Comparison of ENCODE assay signal across 27 mouse cellular contexts in genomic region chr2:166822901-166823300, GRCm38 (mm10). TPM values are rescaled to one million over a fixed set of nuclear protein-coding genes. Genes with fewer than 3 reads are reported as not detected.
DNase-seq lines count a peak whose midpoint lies in the region; ATAC-seq and TF ChIP-seq lines count a peak whose summit lies in the region.
"Had no signal": no experiment of that assay in that cellular context is flagged by ENCODE, and none has a peak within 500 bp of the region (broad histone marks: within the 10 kb centered on the region; RNA-seq: fewer than 3 reads in every experiment).

No protein-coding gene starts in this region.

- ATAC-seq in hindbrain, embryonic 15.5 days (ENCODE audit: low FRiP score, low read depth), result peak; percentile 42; the same call in 1 of the 2 replicates
- ATAC-seq in hindbrain, embryonic 14.5 days (ENCODE audit: low FRiP score), result no peak
- no peak for ATAC-seq in midbrain, embryonic 14.5 days (ENCODE audit: low FRiP score, low TSS enrichment)
- no peak for ATAC-seq in midbrain, embryonic 15.5 days (replicated peaks)
- ATAC-seq: forebrain, postnatal 0 days; midbrain, embryonic 16.5 days had no signal

- no peak for DNase-seq in hindbrain, embryonic 14.5 days (ENCODE audit: low spot score)
- DNase-seq in midbrain, embryonic 14.5 days, result peak; percentile 4
- DNase-seq in brain, embryonic 14.5 days (ENCODE audit: low read depth), result peak; percentile 37
- DNase-seq in kidney, postnatal 36 days, result no peak
- DNase-seq: adrenal gland, adult 2 months; B cell, adult 2 months; cerebellum, adult 8-10 months; forebrain, postnatal 0 days; gastrocnemius, postnatal 36 days; heart, adult 2 months; heart, postnatal 14 days; kidney, adult 2 months; kidney, postnatal 10 days; lung, adult 2 months; lung, postnatal 36 days; thymus, postnatal 14 days had no signal

- H3K4me1 ChIP-seq in hindbrain, embryonic 15.5 days (replicated peaks), result no peaks in the 10 kb centered on the region
- no peaks in the 10 kb centered on the region for H3K4me1 ChIP-seq in hindbrain, embryonic 14.5 days (replicated peaks; ENCODE audit: control insufficient read depth, insufficient read depth, low read length)
- H3K4me1 ChIP-seq in midbrain, embryonic 14.5 days (ENCODE audit: control insufficient read depth, insufficient read depth, low read length), result no peaks in the 10 kb centered on the region
- no peaks in the 10 kb centered on the region; the same call in 1 of the 2 replicates for H3K4me1 ChIP-seq in midbrain, embryonic 15.5 days
- H3K4me1 ChIP-seq in small intestine, adult 2 months (ENCODE audit: control insufficient read depth, insufficient read depth, insufficient read length, low read length), result peaks cover 40% of the 10 kb centered on the region
- H3K4me1 ChIP-seq: embryonic facial prominence, embryonic 12.5 days had no signal

- no peak overlapping the region for H3K4me2 ChIP-seq in hindbrain, embryonic 15.5 days
- no peak overlapping the region for H3K4me2 ChIP-seq in hindbrain, embryonic 14.5 days (replicated peaks)
- H3K4me2 ChIP-seq in midbrain, embryonic 14.5 days (ENCODE audit: low read length), result no peak overlapping the region
- no peak overlapping the region for H3K4me2 ChIP-seq in midbrain, embryonic 15.5 days
- H3K4me2 ChIP-seq: embryonic facial prominence, embryonic 12.5 days; heart, embryonic 13.5 days; limb, embryonic 12.5 days; liver, embryonic 12.5 days had no signal

- no peak for TF ChIP-seq CTCF in brain, embryonic 14.5 days (IDR thresholded peaks at IDR 0.05; ENCODE audit: borderline replicate concordance, extremely low read depth, insufficient read depth, insufficient read length)
- TF ChIP-seq CTCF in small intestine, adult 2 months (IDR thresholded peaks at IDR 0.05; ENCODE audit: extremely low read depth, insufficient read length, insufficient replicate concordance, low read depth, low read length), result no peak

- H3K9ac ChIP-seq in hindbrain, embryonic 15.5 days, result no peak overlapping the region
- H3K9ac ChIP-seq in hindbrain, embryonic 14.5 days, result no peak overlapping the region
- H3K9ac ChIP-seq in midbrain, embryonic 14.5 days (replicated peaks; ENCODE audit: low read length), result no peak overlapping the region
- no peak overlapping the region for H3K9ac ChIP-seq in midbrain, embryonic 15.5 days
- H3K9ac ChIP-seq: embryonic facial prominence, embryonic 12.5 days; forebrain, postnatal 0 days; limb, embryonic 12.5 days; liver, embryonic 12.5 days had no signal

- WGBS in hindbrain, embryonic 15.5 days, result 58% methylated on average over 2 of the region's 2 CpGs
- 74% methylated on average over 2 of the region's 2 CpGs for WGBS in hindbrain, embryonic 14.5 days
- 72% methylated on average over 2 of the region's 2 CpGs for WGBS in midbrain, embryonic 14.5 days
- WGBS in midbrain, embryonic 15.5 days, result 69% methylated on average over 2 of the region's 2 CpGs
- 58% methylated on average over 2 of the region's 2 CpGs for WGBS in small intestine, adult 2 months

- no peak for TF ChIP-seq POLR2A in brain, embryonic 14.5 days (IDR thresholded peaks at IDR 0.05; ENCODE audit: borderline replicate concordance, extremely low read depth, insufficient read depth, insufficient read length, poor library complexity, severe bottlenecking)
- no peak for TF ChIP-seq POLR2A in small intestine, adult 2 months (IDR thresholded peaks at IDR 0.05; ENCODE audit: low read depth, low read length)

- no peaks in the 10 kb centered on the region for H3K9me3 ChIP-seq in hindbrain, embryonic 15.5 days
- no peaks in the 10 kb centered on the region for H3K9me3 ChIP-seq in hindbrain, embryonic 14.5 days (ENCODE audit: control insufficient read depth, low read length)
- no peaks in the 10 kb centered on the region for H3K9me3 ChIP-seq in midbrain, embryonic 14.5 days (ENCODE audit: control insufficient read depth, low read length)
- no peaks in the 10 kb centered on the region for H3K9me3 ChIP-seq in midbrain, embryonic 15.5 days
- H3K9me3 ChIP-seq: embryonic facial prominence, embryonic 12.5 days; G1E; heart, embryonic 13.5 days; limb, embryonic 12.5 days; liver, embryonic 12.5 days; megakaryocyte, embryonic 14.5 days had no signal

- H3K27me3 ChIP-seq in hindbrain, embryonic 15.5 days, result no peaks in the 10 kb centered on the region
- no peaks in the 10 kb centered on the region for H3K27me3 ChIP-seq in hindbrain, embryonic 14.5 days (ENCODE audit: control insufficient read depth, insufficient read depth, low read length)
- no peaks in the 10 kb centered on the region for H3K27me3 ChIP-seq in midbrain, embryonic 14.5 days (ENCODE audit: control insufficient read depth, insufficient read depth, low read length)
- H3K27me3 ChIP-seq in midbrain, embryonic 15.5 days (replicated peaks), result no peaks in the 10 kb centered on the region
- H3K27me3 ChIP-seq in small intestine, adult 2 months (ENCODE audit: control insufficient read depth, insufficient read depth, low read length), result no peaks in the 10 kb centered on the region
- H3K27me3 ChIP-seq: CH12.LX; embryonic facial prominence, embryonic 12.5 days; heart, embryonic 13.5 days; limb, embryonic 12.5 days; liver, embryonic 12.5 days; megakaryocyte, embryonic 14.5 days had no signal

- no peak overlapping the region for H3K4me3 ChIP-seq in hindbrain, embryonic 15.5 days
- no peak overlapping the region for H3K4me3 ChIP-seq in hindbrain, embryonic 14.5 days (replicated peaks; ENCODE audit: low read length)
- no peak overlapping the region for H3K4me3 ChIP-seq in midbrain, embryonic 14.5 days (replicated peaks; ENCODE audit: low read depth, low read length)
- no peak overlapping the region for H3K4me3 ChIP-seq in midbrain, embryonic 15.5 days
- H3K4me3 ChIP-seq in small intestine, adult 2 months (ENCODE audit: low read depth, low read length), result no peak overlapping the region
- H3K4me3 ChIP-seq: embryonic facial prominence, embryonic 12.5 days; heart, adult 2 months; heart, embryonic 13.5 days; limb, embryonic 12.5 days; liver, embryonic 12.5 days had no signal

- no peaks in the 10 kb centered on the region for H3K36me3 ChIP-seq in hindbrain, embryonic 15.5 days
- H3K36me3 ChIP-seq in hindbrain, embryonic 14.5 days (replicated peaks; ENCODE audit: control insufficient read depth, insufficient read depth), result no peaks in the 10 kb centered on the region
- H3K36me3 ChIP-seq in midbrain, embryonic 14.5 days (ENCODE audit: control insufficient read depth, insufficient read depth, low read length), result 0 out of 2 replicates have a peak, but pooled peaks cover 3% of the 10 kb centered on the region
- no peaks in the 10 kb centered on the region; the same call in 1 of the 2 replicates for H3K36me3 ChIP-seq in midbrain, embryonic 15.5 days (replicated peaks)
- H3K36me3 ChIP-seq in small intestine, adult 2 months (ENCODE audit: control insufficient read depth, insufficient read depth, low read length), result peaks cover 5% of the 10 kb centered on the region; the same call in 1 of the 2 replicates
- H3K36me3 ChIP-seq: embryonic facial prominence, embryonic 12.5 days had no signal

- no peak overlapping the region; the same call in 1 of the 2 replicates for H3K27ac ChIP-seq in hindbrain, embryonic 15.5 days (replicated peaks)
- no peak overlapping the region for H3K27ac ChIP-seq in hindbrain, embryonic 14.5 days
- H3K27ac ChIP-seq in midbrain, embryonic 14.5 days (replicated peaks; ENCODE audit: low read depth, low read length), result no peak overlapping the region
- no peak overlapping the region for H3K27ac ChIP-seq in midbrain, embryonic 15.5 days
- peak overlapping the region; percentile 26; the same call in 1 of the 2 replicates for H3K27ac ChIP-seq in small intestine, adult 2 months (ENCODE audit: insufficient read depth, low read depth, low read length)
- H3K27ac ChIP-seq: embryonic facial prominence, embryonic 12.5 days; heart, adult 2 months; heart, embryonic 13.5 days; limb, embryonic 12.5 days; liver, embryonic 12.5 days had no signal

RNA-seq across cellular contexts. Expression of gene Arfgef2, which starts 17.5 kb away (rescaled TPM):
- polyA plus RNA-seq in hindbrain, embryonic 15.5 days (2015; fragmentation: Nextera tagmentation; extraction: Ambion mirVana), result 4.6 and 5.6 TPM in 2 replicates
- 6.5 and 7.9 TPM in 2 replicates for polyA plus RNA-seq in hindbrain, embryonic 14.5 days (2014; fragmentation: Nextera tagmentation; extraction: Ambion mirVana)
- 4.5 and 6.8 TPM in 2 replicates for polyA plus RNA-seq in midbrain, embryonic 14.5 days (2014; fragmentation: Nextera tagmentation; extraction: Ambion mirVana)
- polyA plus RNA-seq in midbrain, embryonic 15.5 days (2015; fragmentation: Nextera tagmentation; extraction: Ambion mirVana), result 4.9 and 5.2 TPM in 2 replicates
- polyA plus RNA-seq in brain, embryonic 14.5 days (2012; rRNA removed), result 7.6 and 11.4 TPM in 2 replicates
- 6.8 and 11.6 TPM in 2 replicates for polyA plus RNA-seq in small intestine, adult 2 months (2012; rRNA removed)

RNA-seq across cellular contexts. Expression of gene Trp53rkb, which starts 30.6 kb away (rescaled TPM):
- polyA plus RNA-seq in hindbrain, embryonic 15.5 days (2015; fragmentation: Nextera tagmentation; extraction: Ambion mirVana), result 9.5 and 10.9 TPM in 2 replicates
- 9.2 and 9.7 TPM in 2 replicates for polyA plus RNA-seq in hindbrain, embryonic 14.5 days (2014; fragmentation: Nextera tagmentation; extraction: Ambion mirVana)
- 9.4 and 11.4 TPM in 2 replicates for polyA plus RNA-seq in midbrain, embryonic 14.5 days (2014; fragmentation: Nextera tagmentation; extraction: Ambion mirVana)
- polyA plus RNA-seq in midbrain, embryonic 15.5 days (2015; fragmentation: Nextera tagmentation; extraction: Ambion mirVana), result 10.2 and 11.0 TPM in 2 replicates
- 10.1 and 12.5 TPM in 2 replicates for polyA plus RNA-seq in brain, embryonic 14.5 days (2012; rRNA removed)
- polyA plus RNA-seq in small intestine, adult 2 months (2012; rRNA removed), result 2.8 and 3.2 TPM in 2 replicates

Comparison
In these comparisons a context has a peak if more than half of its experiments do, and no peak if none do; other contexts are left out.
1. DNase-seq: peak in midbrain, embryonic 14.5 days (single experiment) and brain, embryonic 14.5 days (single experiment); none in hindbrain, embryonic 14.5 days (single experiment) and kidney, postnatal 36 days (0 of 2).